Mouse (Mus musculus): ENCODE data around the gene Gak. TPM values are rescaled to one million over a fixed set of nuclear protein-coding genes. Genes with fewer than 3 reads are reported as not detected.

Gene Gak
- polyA plus RNA-seq, 1 experiment from 2014 or later: 45.5 TPM

GRCm38 (mm10) chr5:108660632-108661268, 31.2 kb upstream of the Gak start:
- Histone ChIP-seq H3K4me3 (ENCODE audit: low read depth, low read length) (peak overlapping the region; percentile 88), H3K4me1 (ENCODE audit: control insufficient read depth, insufficient read depth, low read length) (peaks cover 4% of the 10 kb centered on the region; the same call in 1 of the 2 replicates), H3K9me3 (replicated peaks; ENCODE audit: control insufficient read depth, low read length) (no peaks in the 10 kb centered on the region), H3K9ac (replicated peaks; ENCODE audit: low read length) (peak overlapping the region; percentile 89), H3K4me2 (ENCODE audit: low read depth, low read length) (peak overlapping the region; percentile 85), H3K27ac (replicated peaks; ENCODE audit: low read depth, low read length) (no peak overlapping the region), H3K36me3 (replicated peaks; ENCODE audit: control insufficient read depth, insufficient read depth, low read depth, low read length) (no peaks in the 10 kb centered on the region), H3K27me3 (ENCODE audit: control insufficient read depth, insufficient read depth, low read length) (no peaks in the 10 kb centered on the region)
- DNase-seq (ENCODE audit: low spot score) (peak; percentile 94), ATAC-seq (replicated peaks; ENCODE audit: insufficient number of reproducible peaks, low FRiP score, low TSS enrichment, low read depth) (peak; percentile 98)
- WGBS: 9% methylated on average over 36 of the region's 36 CpGs

DNA sequence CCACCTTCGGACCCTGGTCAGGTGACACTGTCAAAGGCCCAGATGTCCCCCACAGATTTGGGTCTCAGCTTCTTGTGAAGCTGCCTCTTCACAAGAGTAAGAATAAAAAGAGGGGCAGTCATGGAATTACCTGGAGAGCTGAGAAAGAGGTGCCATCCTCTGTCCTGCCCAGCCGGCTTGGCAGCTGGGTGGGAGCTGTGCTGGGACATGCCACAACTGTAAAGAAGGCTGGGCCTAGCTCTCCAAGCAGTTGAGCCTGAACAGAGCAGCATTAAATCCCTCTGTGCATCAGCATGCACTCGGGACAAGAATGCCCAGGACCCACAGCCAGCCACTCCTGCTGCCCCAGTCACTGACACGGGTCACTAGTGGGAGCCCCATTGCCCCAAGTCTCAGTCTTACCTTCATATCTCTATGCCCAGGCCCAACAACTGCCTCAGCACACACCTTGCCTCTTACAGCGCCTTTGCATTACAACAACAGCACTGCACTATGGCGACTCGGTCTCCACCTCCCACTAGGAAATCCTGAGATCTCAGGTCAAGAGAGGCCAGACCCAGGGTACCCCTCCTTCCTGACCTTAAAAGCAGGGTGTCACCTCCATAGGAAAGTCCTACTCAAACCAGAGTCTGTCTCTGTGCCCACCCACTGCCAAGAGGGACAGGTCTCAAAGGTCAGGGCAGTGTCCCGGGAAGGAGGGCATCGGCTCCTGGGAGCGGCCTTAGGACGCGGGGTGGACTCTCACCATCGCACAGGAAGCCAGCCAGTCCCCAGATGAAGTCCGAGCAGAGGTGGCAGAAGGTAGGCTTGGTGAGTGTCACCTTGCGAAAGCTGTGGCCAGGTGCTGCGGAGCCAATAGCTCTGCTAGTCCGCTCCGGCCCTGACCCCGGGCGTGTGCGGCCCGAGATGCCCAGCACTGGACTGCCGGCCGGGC, 30.4 kb upstream of the Gak start, which contains the start of gene Idua:
Idua (plus strand) TSS at position 634 of the 934 bp plus-strand sequence.
- no peak for DNase-seq (ENCODE audit: low spot score)
- ATAC-seq (replicated peaks; ENCODE audit: insufficient number of reproducible peaks, low FRiP score, low TSS enrichment, low read depth): peak; percentile 14; the same call in 1 of the 2 replicates
- H3K36me3 ChIP-seq (replicated peaks; ENCODE audit: control insufficient read depth, insufficient read depth, low read depth, low read length): no peaks in the 10 kb centered on the region
- peaks cover 4% of the 10 kb centered on the region; the same call in 1 of the 2 replicates for H3K4me1 ChIP-seq (ENCODE audit: control insufficient read depth, insufficient read depth, low read length)
- H3K9ac ChIP-seq (replicated peaks; ENCODE audit: low read length): peak within 1 kb of the TSS; percentile 89
- H3K27me3 ChIP-seq (ENCODE audit: control insufficient read depth, insufficient read depth, low read length): no peaks in the 10 kb centered on the region
- 8% methylated on average over 24 of the region's 24 CpGs for WGBS
- H3K9me3 ChIP-seq (replicated peaks; ENCODE audit: control insufficient read depth, low read length): no peaks in the 10 kb centered on the region
- peak within 1 kb of the TSS; percentile 88 for H3K4me3 ChIP-seq (ENCODE audit: low read depth, low read length)
- H3K4me2 ChIP-seq (ENCODE audit: low read depth, low read length): peak within 1 kb of the TSS; percentile 85
- no peak within 1 kb of the TSS for H3K27ac ChIP-seq (replicated peaks; ENCODE audit: low read depth, low read length)

DNA sequence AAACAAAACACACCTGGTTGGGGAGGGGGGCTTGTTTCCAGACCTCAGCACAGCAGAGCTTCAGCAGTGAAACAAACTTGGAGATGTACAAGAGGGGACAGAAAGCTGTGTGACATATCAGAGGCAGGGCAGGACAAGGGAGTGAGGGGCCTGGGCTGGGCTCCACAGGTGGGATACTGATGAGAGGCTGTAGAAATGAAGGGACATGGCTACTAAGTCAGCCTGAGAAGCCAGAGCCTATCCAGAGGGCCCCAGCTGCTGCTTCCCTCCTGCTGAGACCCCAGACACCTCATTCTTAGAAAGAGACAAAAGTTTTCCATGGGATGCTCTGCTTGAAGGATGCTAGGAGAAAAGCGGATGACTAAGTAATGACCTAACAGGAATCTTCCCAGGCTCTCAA, 29.1 kb upstream of the Gak start:
- no peaks in the 10 kb centered on the region for H3K9me3 ChIP-seq (replicated peaks; ENCODE audit: control insufficient read depth, low read length)
- 90% methylated on average over 1 of the region's 1 CpGs for WGBS
- DNase-seq (ENCODE audit: low spot score) (no peak), ATAC-seq (replicated peaks; ENCODE audit: insufficient number of reproducible peaks, low FRiP score, low TSS enrichment, low read depth) (no peak)
- H3K27me3 ChIP-seq (ENCODE audit: control insufficient read depth, insufficient read depth, low read length): no peaks in the 10 kb centered on the region
- peaks cover 4% of the 10 kb centered on the region; the same call in 1 of the 2 replicates for H3K4me1 ChIP-seq (ENCODE audit: control insufficient read depth, insufficient read depth, low read length)
- no peak overlapping the region for H3K27ac ChIP-seq (replicated peaks; ENCODE audit: low read depth, low read length)
- H3K4me3 ChIP-seq (ENCODE audit: low read depth, low read length): no peak overlapping the region
- no peak overlapping the region for H3K9ac ChIP-seq (replicated peaks; ENCODE audit: low read length)
- H3K36me3 ChIP-seq (replicated peaks; ENCODE audit: control insufficient read depth, insufficient read depth, low read depth, low read length): peaks cover 4% of the 10 kb centered on the region; the same call in 1 of the 2 replicates
- H3K4me2 ChIP-seq (ENCODE audit: low read depth, low read length): no peak overlapping the region

DNA sequence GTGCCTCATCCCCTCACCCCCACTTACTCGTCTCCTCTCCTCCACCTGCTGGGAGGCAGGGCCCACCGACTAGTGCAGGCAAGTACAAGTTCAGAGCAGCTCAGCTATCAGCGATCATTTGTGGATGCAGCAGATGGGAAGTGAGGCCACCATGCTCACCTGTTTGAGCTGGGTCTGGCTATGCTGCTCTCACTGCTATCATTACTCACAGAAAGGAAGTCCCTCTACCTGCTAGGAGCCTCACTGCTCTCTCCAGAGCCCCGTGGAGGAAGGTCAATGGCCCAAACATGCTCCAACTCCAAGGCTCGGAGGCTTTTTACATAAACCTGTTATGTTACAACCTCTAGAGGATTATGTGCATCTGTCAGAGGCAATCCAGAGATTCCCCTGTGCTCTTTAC, 27.9 kb upstream of the Gak start:
- WGBS: 85% methylated on average over 5 of the region's 5 CpGs
- Histone ChIP-seq H3K27me3 (ENCODE audit: control insufficient read depth, insufficient read depth, low read length) (no peaks in the 10 kb centered on the region), H3K36me3 (replicated peaks; ENCODE audit: control insufficient read depth, insufficient read depth, low read depth, low read length) (peaks cover 4% of the 10 kb centered on the region; the same call in 1 of the 2 replicates), H3K9me3 (replicated peaks; ENCODE audit: control insufficient read depth, low read length) (no peaks in the 10 kb centered on the region), H3K4me2 (ENCODE audit: low read depth, low read length) (no peak overlapping the region), H3K9ac (replicated peaks; ENCODE audit: low read length) (no peak overlapping the region), H3K27ac (replicated peaks; ENCODE audit: low read depth, low read length) (no peak overlapping the region), H3K4me1 (ENCODE audit: control insufficient read depth, insufficient read depth, low read length) (peaks cover 4% of the 10 kb centered on the region; the same call in 1 of the 2 replicates), H3K4me3 (ENCODE audit: low read depth, low read length) (no peak overlapping the region)
- ATAC-seq (replicated peaks; ENCODE audit: insufficient number of reproducible peaks, low FRiP score, low TSS enrichment, low read depth) (no peak), DNase-seq (ENCODE audit: low spot score) (no peak)

- H3K4me2 ChIP-seq (ENCODE audit: low read depth, low read length): no peak overlapping the region
- no peak overlapping the region for H3K9ac ChIP-seq (replicated peaks; ENCODE audit: low read length)
- ATAC-seq (replicated peaks; ENCODE audit: insufficient number of reproducible peaks, low FRiP score, low TSS enrichment, low read depth) (no peak), DNase-seq (ENCODE audit: low spot score) (no peak)
- H3K9me3 ChIP-seq (replicated peaks; ENCODE audit: control insufficient read depth, low read length): no peaks in the 10 kb centered on the region
- no peak overlapping the region for H3K4me3 ChIP-seq (ENCODE audit: low read depth, low read length)
- peaks cover 4% of the 10 kb centered on the region; the same call in 1 of the 2 replicates for H3K4me1 ChIP-seq (ENCODE audit: control insufficient read depth, insufficient read depth, low read length)
- H3K27me3 ChIP-seq (ENCODE audit: control insufficient read depth, insufficient read depth, low read length): no peaks in the 10 kb centered on the region
- H3K36me3 ChIP-seq (replicated peaks; ENCODE audit: control insufficient read depth, insufficient read depth, low read depth, low read length): peaks cover 4% of the 10 kb centered on the region; the same call in 1 of the 2 replicates
- no peak overlapping the region for H3K27ac ChIP-seq (replicated peaks; ENCODE audit: low read depth, low read length)
- 89% methylated on average over 15 of the region's 15 CpGs for WGBS
Observed at GRCm38 (mm10) chr5:108655891-108656650, 26.5 kb upstream of the Gak start.

GRCm38 (mm10) chr5:108655381-108655780, 25.8 kb upstream of the Gak start:
- Histone ChIP-seq H3K36me3 (replicated peaks; ENCODE audit: control insufficient read depth, insufficient read depth, low read depth, low read length) (peaks cover 4% of the 10 kb centered on the region; the same call in 1 of the 2 replicates), H3K27me3 (ENCODE audit: control insufficient read depth, insufficient read depth, low read length) (no peaks in the 10 kb centered on the region), H3K27ac (replicated peaks; ENCODE audit: low read depth, low read length) (no peak overlapping the region), H3K4me2 (ENCODE audit: low read depth, low read length) (no peak overlapping the region), H3K9me3 (replicated peaks; ENCODE audit: control insufficient read depth, low read length) (no peaks in the 10 kb centered on the region), H3K4me3 (ENCODE audit: low read depth, low read length) (no peak overlapping the region), H3K9ac (replicated peaks; ENCODE audit: low read length) (no peak overlapping the region), H3K4me1 (ENCODE audit: control insufficient read depth, insufficient read depth, low read length) (peaks cover 4% of the 10 kb centered on the region; the same call in 1 of the 2 replicates)
- DNase-seq (ENCODE audit: low spot score): no peak
- ATAC-seq (replicated peaks; ENCODE audit: insufficient number of reproducible peaks, low FRiP score, low TSS enrichment, low read depth): no peak
- WGBS: 92% methylated on average over 9 of the region's 9 CpGs

DNA sequence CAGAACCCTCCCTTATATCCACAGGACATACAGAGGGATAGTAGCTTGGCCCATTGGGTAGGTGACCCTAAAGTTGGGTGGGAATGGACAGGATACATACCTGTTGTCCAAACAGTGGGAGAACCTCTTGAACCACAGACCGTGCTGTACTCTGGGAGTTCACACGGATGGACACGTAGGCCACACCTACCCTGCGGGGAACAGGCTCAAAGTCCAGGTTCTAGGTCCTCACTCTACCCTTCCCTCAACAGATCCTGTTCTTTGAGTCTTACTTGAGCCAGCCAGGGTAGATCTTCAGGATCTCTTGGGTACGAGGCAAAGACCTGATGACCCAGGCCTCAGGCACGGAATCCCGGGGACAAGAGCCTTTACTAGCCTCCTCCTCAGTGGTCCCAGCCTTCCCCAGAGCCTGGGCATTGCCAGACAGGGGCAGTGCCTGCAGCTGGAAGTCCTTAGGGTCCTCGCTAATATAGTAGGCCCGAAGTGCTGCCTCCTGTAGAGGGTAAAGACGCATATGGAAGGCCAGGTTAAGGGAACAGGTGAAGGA, 25.0 kb upstream of the Gak start:
- 95% methylated on average over 10 of the region's 10 CpGs for WGBS
- Histone ChIP-seq H3K4me2 (ENCODE audit: low read depth, low read length) (no peak overlapping the region), H3K9ac (replicated peaks; ENCODE audit: low read length) (no peak overlapping the region), H3K4me1 (ENCODE audit: control insufficient read depth, insufficient read depth, low read length) (no peaks in the 10 kb centered on the region; the same call in 1 of the 2 replicates), H3K4me3 (ENCODE audit: low read depth, low read length) (no peak overlapping the region), H3K9me3 (replicated peaks; ENCODE audit: control insufficient read depth, low read length) (no peaks in the 10 kb centered on the region), H3K27me3 (ENCODE audit: control insufficient read depth, insufficient read depth, low read length) (no peaks in the 10 kb centered on the region), H3K36me3 (replicated peaks; ENCODE audit: control insufficient read depth, insufficient read depth, low read depth, low read length) (peaks cover 4% of the 10 kb centered on the region; the same call in 1 of the 2 replicates), H3K27ac (replicated peaks; ENCODE audit: low read depth, low read length) (no peak overlapping the region)
- no peak for DNase-seq (ENCODE audit: low spot score)
- ATAC-seq (replicated peaks; ENCODE audit: insufficient number of reproducible peaks, low FRiP score, low TSS enrichment, low read depth): no peak
